Mouse (Mus musculus) kidney, postnatal 25 days (tissue): ENCODE measurements around the gene Pan2.
"Not testable (repeated sequence)": the region's sequence is repeated elsewhere in the genome, so short reads cannot be mapped to it uniquely, and the experiment has no call there.

Experiments used
- DNase-seq, 2 experiments: peaks; one replicate each; pipeline ENCODE4 v3.0.0; 2021; ENCODE audit warnings: mixed read lengths in 2 of 2

Pan2 gene

GRCm38 (mm10) chr10:128283604-128284579 is 19.2 kb upstream of the Pan2 start:
- peak; percentile 71 to 84 for DNase-seq

GRCm38 (mm10) chr10:128290594-128290993 is 12.5 kb upstream of the Pan2 start:
- DNase-seq, result not testable (repeated sequence)

- no peak for DNase-seq
Observed at GRCm38 (mm10) chr10:128296370-128297090, 6.6 kb upstream of the Pan2 start.

GRCm38 (mm10) chr10:128297221-128297620 is 5.9 kb upstream of the Pan2 start:
- no peak for DNase-seq

GRCm38 (mm10) chr10:128297622-128298021 is 5.5 kb upstream of the Pan2 start:
- peak in 1 of 2 experiments; percentile 56 for DNase-seq

GRCm38 (mm10) chr10:128298243-128298642 is 4.9 kb upstream of the Pan2 start:
- DNase-seq, result no peak

GRCm38 (mm10) chr10:128298702-128299171 is 4.4 kb upstream of the Pan2 start, which contains the start of gene Il23a:
Il23a (minus strand) TSS chr10:128298752.
- DNase-seq, result no peak

GRCm38 (mm10) chr10:128302357-128302756 is 778 bp upstream of the Pan2 start:
- no peak for DNase-seq

- DNase-seq, result peak in 1 of 2 experiments; percentile 51
Observed at GRCm38 (mm10) chr10:128302785-128303125, 380 bp upstream of the Pan2 start.

GRCm38 (mm10) chr10:128309654-128310053 is 6.5 kb downstream of the Pan2 start:
- no peak for DNase-seq

- peak; percentile 71 to 84 for DNase-seq
Observed at GRCm38 (mm10) chr10:128310177-128310576, 7.0 kb downstream of the Pan2 start.

GRCm38 (mm10) chr10:128310902-128311301 is 7.8 kb downstream of the Pan2 start:
- no peak for DNase-seq

- no peak for DNase-seq
Observed at GRCm38 (mm10) chr10:128315578-128315977, 12.4 kb downstream of the Pan2 start.

GRCm38 (mm10) chr10:128321641-128322040 is 18.5 kb downstream of the Pan2 start:
- no peak for DNase-seq

- DNase-seq, result peak; percentile 85 to 92
Observed at GRCm38 (mm10) chr10:128322141-128323108, 19.3 kb downstream of the Pan2 start, which contains the start of gene Cnpy2. Cnpy2 (plus strand) TSS chr10:128322459.

GRCm38 (mm10) chr10:128323516-128323915 is 20.4 kb downstream of the Pan2 start:
- DNase-seq, result no peak

GRCm38 (mm10) chr10:128326825-128327224 is 23.7 kb downstream of the Pan2 start:
- DNase-seq, result no peak

GRCm38 (mm10) chr10:128327610-128328009 is 24.5 kb downstream of the Pan2 start:
- DNase-seq, result no peak

- DNase-seq, result not testable (repeated sequence)
Observed at GRCm38 (mm10) chr10:128332358-128333249, 29.5 kb downstream of the Pan2 start.

GRCm38 (mm10) chr10:128335582-128335981 is 32.4 kb downstream of the Pan2 start:
- peak; percentile 79 to 92 for DNase-seq

- no peak for DNase-seq
Observed at GRCm38 (mm10) chr10:128336195-128336594, 33.1 kb downstream of the Pan2 start.
